ENCODE assay signal across 40 mouse cellular contexts in genomic region chr7:20009987-20010386, GRCm38 (mm10). TPM values are rescaled to one million over a fixed set of nuclear protein-coding genes. Genes with fewer than 3 reads are reported as not detected.
"Had no signal": no experiment of that assay in that cellular context is flagged by ENCODE, and none has a peak within 500 bp of the region (broad histone marks: within the 10 kb centered on the region; RNA-seq: fewer than 3 reads in every experiment).

No protein-coding gene starts in this region.

- DNase-seq: gastrocnemius, postnatal 14 days; gastrocnemius, postnatal 36 days; heart, adult 18-20 months; heart, postnatal 10 days; heart, postnatal 36 days; kidney, adult 11 months; kidney, adult 2 months; kidney, adult 9 months; kidney, postnatal 14 days; kidney, postnatal 36 days; layer of hippocampus, adult 9-11 months; layer of hippocampus, postnatal 36 days; left cerebral cortex, postnatal 4 days had no signal

- H3K4me3 ChIP-seq: heart, embryonic 10.5 days; heart, embryonic 12.5 days; hindbrain, embryonic 13.5 days; hindbrain, embryonic 15.5 days; kidney, embryonic 15.5 days; limb, embryonic 13.5 days; limb, embryonic 15.5 days; liver, embryonic 12.5 days had no signal

- H3K36me3 ChIP-seq: heart, embryonic 10.5 days; heart, embryonic 12.5 days; hindbrain, embryonic 13.5 days; hindbrain, embryonic 15.5 days; kidney, embryonic 15.5 days; limb, embryonic 13.5 days; limb, embryonic 15.5 days; liver, embryonic 12.5 days had no signal

- H3K9ac ChIP-seq: heart, embryonic 12.5 days; hindbrain, embryonic 13.5 days; hindbrain, embryonic 15.5 days; kidney, embryonic 15.5 days; limb, embryonic 13.5 days; limb, embryonic 15.5 days; liver, embryonic 12.5 days; liver, embryonic 14.5 days had no signal

- H3K9me3 ChIP-seq: hindbrain, embryonic 13.5 days; hindbrain, embryonic 15.5 days; limb, embryonic 15.5 days; liver, embryonic 12.5 days had no signal

- H3K27ac ChIP-seq: heart, embryonic 10.5 days; hindbrain, embryonic 13.5 days; hindbrain, embryonic 15.5 days; hindbrain, postnatal 0 days; kidney, embryonic 15.5 days; kidney, postnatal 0 days; limb, embryonic 13.5 days; limb, embryonic 15.5 days; liver, embryonic 12.5 days; liver, embryonic 14.5 days had no signal

- H3K4me1 ChIP-seq: heart, embryonic 10.5 days; heart, embryonic 12.5 days; hindbrain, embryonic 13.5 days; hindbrain, embryonic 15.5 days; kidney, embryonic 15.5 days; limb, embryonic 13.5 days; limb, embryonic 15.5 days; liver, embryonic 12.5 days had no signal

RNA-seq across cellular contexts. Expression of gene Nlrp9b, which starts 18.7 kb away (rescaled TPM):
- total RNA-seq: gastrocnemius, adult 18-20 months; gastrocnemius, adult 8-10 months; gastrocnemius, postnatal 14 days; gastrocnemius, postnatal 36 days; heart, adult 18-20 months; heart, adult 8-10 months; heart, postnatal 10 days; heart, postnatal 36 days; hematopoietic stem cell, adult 5-6 weeks; hindbrain, postnatal 0 days; layer of hippocampus, adult 18-20 months; layer of hippocampus, adult 8-10 months; layer of hippocampus, postnatal 14 days; layer of hippocampus, postnatal 36 days; left cerebral cortex, adult 18-20 months; left cerebral cortex, adult 8-10 months; left cerebral cortex, postnatal 10 days; left cerebral cortex, postnatal 25 days; left cerebral cortex, postnatal 4 days; liver, adult 2 months had no signal
- polyA plus RNA-seq: heart, embryonic 10.5 days; heart, embryonic 12.5 days; heart, embryonic 14.5 days; hindbrain, embryonic 11.5 days; hindbrain, embryonic 13.5 days; hindbrain, embryonic 15.5 days; hindbrain, postnatal 0 days; intestine, embryonic 14.5 days; kidney, adult 2 months; kidney, embryonic 15.5 days; kidney, postnatal 0 days; limb, embryonic 13.5 days; limb, embryonic 15.5 days; liver, adult 2 months; liver, embryonic 12.5 days; liver, embryonic 14.5 days had no signal

RNA-seq across cellular contexts. Expression of gene Ceacam20, which starts 44.8 kb away (rescaled TPM):
- total RNA-seq: gastrocnemius, adult 18-20 months; gastrocnemius, adult 8-10 months; gastrocnemius, postnatal 14 days; gastrocnemius, postnatal 36 days; heart, adult 18-20 months; heart, adult 8-10 months; heart, postnatal 10 days; heart, postnatal 36 days; hematopoietic stem cell, adult 5-6 weeks; hindbrain, postnatal 0 days; layer of hippocampus, adult 18-20 months; layer of hippocampus, adult 8-10 months; layer of hippocampus, postnatal 14 days; layer of hippocampus, postnatal 36 days; left cerebral cortex, adult 18-20 months; left cerebral cortex, adult 8-10 months; left cerebral cortex, postnatal 10 days; left cerebral cortex, postnatal 25 days; left cerebral cortex, postnatal 4 days; liver, adult 2 months had no signal
- polyA plus RNA-seq: heart, embryonic 10.5 days; heart, embryonic 12.5 days; heart, embryonic 14.5 days; hindbrain, embryonic 11.5 days; hindbrain, embryonic 13.5 days; hindbrain, embryonic 15.5 days; hindbrain, postnatal 0 days; kidney, embryonic 15.5 days; kidney, postnatal 0 days; limb, embryonic 11.5 days; limb, embryonic 13.5 days; limb, embryonic 15.5 days; liver, adult 2 months; liver, embryonic 12.5 days; liver, embryonic 14.5 days had no signal

RNA-seq across cellular contexts. Expression of gene Igsf23, which starts 59.4 kb away (rescaled TPM):
- total RNA-seq: gastrocnemius, adult 18-20 months; gastrocnemius, adult 8-10 months; gastrocnemius, postnatal 14 days; gastrocnemius, postnatal 36 days; hematopoietic stem cell, adult 5-6 weeks; hindbrain, postnatal 0 days; layer of hippocampus, adult 18-20 months; layer of hippocampus, postnatal 14 days; layer of hippocampus, postnatal 36 days; left cerebral cortex, adult 18-20 months; left cerebral cortex, adult 8-10 months; left cerebral cortex, postnatal 10 days; left cerebral cortex, postnatal 25 days; left cerebral cortex, postnatal 4 days had no signal
- polyA plus RNA-seq: hindbrain, embryonic 11.5 days; hindbrain, embryonic 15.5 days; hindbrain, postnatal 0 days; limb, embryonic 15.5 days had no signal
